In the genomic region with DNA sequence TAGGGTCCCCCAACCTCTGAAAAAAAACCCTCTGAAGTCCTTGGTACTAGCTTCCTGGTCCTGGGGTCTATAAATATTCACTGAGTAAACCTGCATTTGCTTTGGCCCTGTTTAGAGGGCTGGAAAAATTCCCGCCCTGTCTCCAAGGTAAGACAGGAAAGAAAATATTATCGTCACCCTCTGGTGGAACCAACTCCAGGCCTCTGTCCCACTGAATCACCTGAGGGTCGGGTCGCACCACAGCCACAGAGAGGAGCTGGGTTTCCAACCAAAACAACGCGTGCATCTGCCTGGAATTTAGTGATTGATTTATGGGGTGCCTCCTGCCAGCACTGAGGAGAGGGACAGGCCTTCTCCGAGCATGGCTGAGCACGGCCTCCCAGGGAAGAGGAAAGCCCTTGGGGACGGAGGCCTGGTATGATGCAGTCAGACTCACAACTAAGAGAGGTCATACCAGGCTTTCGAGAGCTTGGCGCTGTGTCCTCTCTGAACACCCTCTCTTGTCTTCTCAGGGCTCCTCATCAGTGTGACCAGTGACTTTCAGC, we compare ENCODE assay signal across 17 mouse cellular contexts.
A peak's percentile ranks its signal among the peaks of the same experiment; 100 is the strongest.
DNase-seq lines count a peak whose midpoint lies in the region; ATAC-seq lines count a peak whose summit lies in the region.
"Had no signal": no experiment of that assay in that cellular context is flagged by ENCODE, and none has a peak within 500 bp of the region (broad histone marks: within the 10 kb centered on the region; RNA-seq: fewer than 3 reads in every experiment).

No protein-coding gene starts in this region.

- H3K9me3 ChIP-seq in forebrain, embryonic 10.5 days = no peaks in the 10 kb centered on the region
- H3K9me3 ChIP-seq in forebrain, embryonic 15.5 days = no peaks in the 10 kb centered on the region
- H3K9me3 ChIP-seq: heart, embryonic 15.5 days; hindbrain, embryonic 12.5 days; limb, embryonic 12.5 days; megakaryocyte, embryonic 14.5 days had no signal

- no peak overlapping the region for H3K4me3 ChIP-seq in forebrain, embryonic 10.5 days
- no peak overlapping the region for H3K4me3 ChIP-seq in forebrain, embryonic 15.5 days
- H3K4me3 ChIP-seq: heart, embryonic 15.5 days; hindbrain, embryonic 12.5 days; limb, embryonic 12.5 days had no signal

- H3K27me3 ChIP-seq in forebrain, embryonic 10.5 days (ENCODE audit: poor library complexity, severe bottlenecking) = no peaks in the 10 kb centered on the region
- H3K27me3 ChIP-seq in forebrain, embryonic 15.5 days = no peaks in the 10 kb centered on the region
- H3K27me3 ChIP-seq: hindbrain, embryonic 12.5 days had no signal

- H3K4me1 ChIP-seq in forebrain, embryonic 10.5 days = peaks cover 36% of the 10 kb centered on the region
- no peaks in the 10 kb centered on the region for H3K4me1 ChIP-seq in forebrain, embryonic 15.5 days
- H3K4me1 ChIP-seq: heart, embryonic 15.5 days; megakaryocyte, embryonic 14.5 days had no signal

- H3K4me2 ChIP-seq in forebrain, embryonic 15.5 days (replicated peaks) = no peak overlapping the region
- H3K4me2 ChIP-seq: heart, embryonic 15.5 days; hindbrain, embryonic 12.5 days; limb, embryonic 12.5 days had no signal

- no peak overlapping the region for H3K9ac ChIP-seq in forebrain, embryonic 15.5 days (replicated peaks)
- H3K9ac ChIP-seq: heart, embryonic 15.5 days; hindbrain, embryonic 12.5 days; limb, embryonic 12.5 days had no signal

- no peaks in the 10 kb centered on the region for H3K36me3 ChIP-seq in forebrain, embryonic 10.5 days (replicated peaks)
- no peaks in the 10 kb centered on the region for H3K36me3 ChIP-seq in forebrain, embryonic 15.5 days
- H3K36me3 ChIP-seq: heart, embryonic 15.5 days; hindbrain, embryonic 12.5 days; limb, embryonic 12.5 days had no signal

- H3K27ac ChIP-seq in forebrain, embryonic 10.5 days = peak overlapping the region; percentile 16
- no peak overlapping the region for H3K27ac ChIP-seq in forebrain, embryonic 15.5 days (replicated peaks)
- H3K27ac ChIP-seq: heart, embryonic 15.5 days; hindbrain, embryonic 12.5 days; limb, embryonic 12.5 days had no signal

- DNase-seq in forebrain, embryonic 10.5 days (ENCODE audit: extremely low spot score, low spot score) = no peak
- DNase-seq in urinary bladder, postnatal 4 days (ENCODE audit: low spot score in 2 of 2) = peak; percentile 11 to 47
- DNase-seq in urinary bladder, postnatal 10 days (ENCODE audit: low spot score) = no peak
- DNase-seq in kidney, postnatal 14 days = peak; percentile 33
- DNase-seq in thymus, adult 18-20 months = no peak
- DNase-seq in left cerebral cortex, postnatal 25 days (ENCODE audit: low spot score in 2 of 2) = no peak
- DNase-seq: gastrocnemius, postnatal 36 days; layer of hippocampus, postnatal 36 days; lung, adult 2 months; right cerebral cortex, adult 18-20 months had no signal

- intact Hi-C loops in left cerebral cortex, postnatal 25 days (cut with DNase I) = no loop called here

- no peak for ATAC-seq in forebrain, embryonic 15.5 days (replicated peaks)
- no peak for ATAC-seq in CD4-positive, CD25-positive, alpha-beta regulatory T cell, adult 4 months
- ATAC-seq: intestine, postnatal 0 days had no signal

- 82% methylated on average over 11 of the region's 11 CpGs for WGBS in forebrain, embryonic 10.5 days
- 78% methylated on average over 11 of the region's 11 CpGs for WGBS in forebrain, embryonic 15.5 days

Comparison
In these comparisons a context has a peak if more than half of its experiments do, and no peak if none do; other contexts are left out.
1. DNase-seq: peak in urinary bladder, postnatal 4 days (2 of 2) and kidney, postnatal 14 days (single experiment); none in forebrain, embryonic 10.5 days (single experiment), urinary bladder, postnatal 10 days (single experiment), thymus, adult 18-20 months (0 of 2) and left cerebral cortex, postnatal 25 days (0 of 2).